ENCODE assay signal across 15 mouse cellular contexts in the genomic region with DNA sequence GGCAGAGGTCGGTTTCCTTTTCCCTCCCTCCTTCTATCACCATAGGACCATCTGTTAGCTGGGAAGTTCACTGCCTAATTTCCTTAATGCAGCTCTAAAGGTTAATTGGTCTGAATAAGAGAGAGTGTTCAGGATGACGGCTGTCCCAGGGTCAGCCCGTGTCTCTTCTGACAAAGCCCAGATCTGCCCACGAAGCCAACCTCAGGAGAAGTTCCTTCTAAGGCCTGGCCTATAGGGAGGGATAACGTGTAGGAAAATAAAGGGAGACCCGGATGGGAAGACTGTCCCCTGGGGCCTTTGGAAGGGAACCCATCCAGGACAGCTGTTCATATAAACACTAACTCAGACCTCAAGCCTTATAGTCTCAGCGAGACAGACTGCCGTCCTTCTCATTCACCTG. TPM values are rescaled to one million over a fixed set of nuclear protein-coding genes. Genes with fewer than 3 reads are reported as not detected.
"Had no signal": no experiment of that assay in that cellular context is flagged by ENCODE, and none has a peak within 500 bp of the region (broad histone marks: within the 10 kb centered on the region; RNA-seq: fewer than 3 reads in every experiment).

No protein-coding gene starts in this region.

- H3K9me3 ChIP-seq: kidney, embryonic 15.5 days; liver, embryonic 13.5 days; neural tube, embryonic 15.5 days had no signal

- DNase-seq: kidney, adult 11 months; kidney, postnatal 14 days; left cerebral cortex, postnatal 4 days; liver; liver, embryonic 13.5 days; lung, adult 18-20 months; midbrain, embryonic 14.5 days; right cerebral cortex, postnatal 4 days; spleen, adult 18-20 months; thymus, adult 18-20 months; thymus, postnatal 25 days had no signal

- H3K36me3 ChIP-seq: kidney, embryonic 15.5 days; liver, embryonic 13.5 days; neural tube, embryonic 15.5 days had no signal

- H3K27me3 ChIP-seq: kidney, embryonic 15.5 days; liver, embryonic 13.5 days had no signal

- H3K9ac ChIP-seq: kidney, embryonic 15.5 days; liver, embryonic 13.5 days; neural tube, embryonic 15.5 days had no signal

- H3K4me2 ChIP-seq: kidney, embryonic 15.5 days; liver, embryonic 13.5 days; neural tube, embryonic 15.5 days had no signal

- H3K27ac ChIP-seq: kidney, embryonic 15.5 days; liver, embryonic 13.5 days; neural tube, embryonic 15.5 days had no signal

- H3K4me3 ChIP-seq: kidney, embryonic 15.5 days; liver, embryonic 13.5 days; myocyte; neural tube, embryonic 15.5 days had no signal

- H3K4me1 ChIP-seq: liver, embryonic 13.5 days had no signal

RNA-seq across cellular contexts. Expression of gene Lmo1, which starts 29.8 kb away (rescaled TPM):
- total RNA-seq: megakaryocyte-erythroid progenitor cell, adult 5-6 weeks had no signal
